Mouse (Mus musculus) hindbrain, embryonic 13.5 days (tissue): ENCODE measurements around the gene Ucma. TPM values are rescaled to one million over a fixed set of nuclear protein-coding genes. Genes with fewer than 3 reads are reported as not detected.

Source experiments
- ATAC-seq: fragments of 200-750 bp; cut with Nextera tagmentation; 2 replicates; pipeline ENCODE4 v1.8.0; 2017; ENCODE audit warnings: moderate TSS enrichment; ENCODE audit not compliant: low FRiP score
- H3K27ac ChIP-seq: fragments of 300-500 bp; sonication (generic); 2 replicates; pipeline ENCODE4 v1.5.1; 2015; ENCODE audit warnings: inconsistent platforms, mild to moderate bottlenecking, moderate library complexity
- H3K27me3 ChIP-seq: fragments of 300-500 bp; sonication (generic); 2 replicates; pipeline ENCODE4 v1.6.1; 2015; ENCODE audit warnings: mild to moderate bottlenecking, inconsistent platforms
- H3K36me3 ChIP-seq: fragments of 300-500 bp; sonication (generic); 2 replicates; pipeline ENCODE4 v1.6.1; 2015; ENCODE audit warnings: mild to moderate bottlenecking, inconsistent platforms
- H3K4me1 ChIP-seq: fragments of 300-500 bp; sonication (generic); replicated peaks from 2 replicates; pipeline ENCODE4 v1.6.1; 2015; ENCODE audit warnings: inconsistent platforms
- H3K4me2 ChIP-seq: fragments of 300-500 bp; sonication (generic); 2 replicates; pipeline ENCODE4 v1.6.1; 2015; ENCODE audit warnings: inconsistent platforms, mild to moderate bottlenecking, moderate library complexity
- H3K4me3 ChIP-seq: fragments of 300-500 bp; sonication (generic); 2 replicates; pipeline ENCODE4 v1.5.1; 2015; ENCODE audit warnings: mild to moderate bottlenecking, inconsistent platforms
- H3K9ac ChIP-seq: fragments of 300-500 bp; sonication (generic); 2 replicates; pipeline ENCODE4 v1.6.1; 2015; ENCODE audit warnings: mild to moderate bottlenecking, inconsistent platforms
- H3K9me3 ChIP-seq: fragments of 300-500 bp; sonication (generic); 2 replicates; pipeline ENCODE4 v1.6.1; 2016; ENCODE audit warnings: inconsistent platforms
- WGBS: fragments of 180-500 bp; shearing (Covaris S2); methylation state at CpG from one replicate; pipeline ENCODE4 v1.1.7; 2015; 5-methylcytosine and 5-hydroxymethylcytosine counted together
- polyA plus RNA-seq: library from polyadenylated mRNA; unstranded; fragments of >200 nt; fragmentation: Nextera tagmentation; extraction: Ambion mirVana; gene quantifications from 2 replicates; pipeline ENCODE4 v1.2.1, GENCODE M21; 2015

Gene Ucma
- polyA plus RNA-seq, 1 experiment from 2014 or later = 0.55 TPM

GRCm38 (mm10) chr2:5011898-5012490 lies 36.1 kb downstream of the Ucma start:
- Histone ChIP-seq H3K4me2 (peak overlapping the region; percentile 80), H3K4me1 (peaks cover 12% of the 10 kb centered on the region), H3K9me3 (no peaks in the 10 kb centered on the region), H3K27ac (no peak overlapping the region), H3K9ac (peak overlapping the region; percentile 65; the same call in 1 of the 2 replicates), H3K36me3 (peaks cover 9% of the 10 kb centered on the region; the same call in 1 of the 2 replicates), H3K4me3 (peak overlapping the region; percentile 58), H3K27me3 (no peaks in the 10 kb centered on the region)
- 18% methylated on average over 8 of the region's 8 CpGs for WGBS
- no peak for ATAC-seq

DNA sequence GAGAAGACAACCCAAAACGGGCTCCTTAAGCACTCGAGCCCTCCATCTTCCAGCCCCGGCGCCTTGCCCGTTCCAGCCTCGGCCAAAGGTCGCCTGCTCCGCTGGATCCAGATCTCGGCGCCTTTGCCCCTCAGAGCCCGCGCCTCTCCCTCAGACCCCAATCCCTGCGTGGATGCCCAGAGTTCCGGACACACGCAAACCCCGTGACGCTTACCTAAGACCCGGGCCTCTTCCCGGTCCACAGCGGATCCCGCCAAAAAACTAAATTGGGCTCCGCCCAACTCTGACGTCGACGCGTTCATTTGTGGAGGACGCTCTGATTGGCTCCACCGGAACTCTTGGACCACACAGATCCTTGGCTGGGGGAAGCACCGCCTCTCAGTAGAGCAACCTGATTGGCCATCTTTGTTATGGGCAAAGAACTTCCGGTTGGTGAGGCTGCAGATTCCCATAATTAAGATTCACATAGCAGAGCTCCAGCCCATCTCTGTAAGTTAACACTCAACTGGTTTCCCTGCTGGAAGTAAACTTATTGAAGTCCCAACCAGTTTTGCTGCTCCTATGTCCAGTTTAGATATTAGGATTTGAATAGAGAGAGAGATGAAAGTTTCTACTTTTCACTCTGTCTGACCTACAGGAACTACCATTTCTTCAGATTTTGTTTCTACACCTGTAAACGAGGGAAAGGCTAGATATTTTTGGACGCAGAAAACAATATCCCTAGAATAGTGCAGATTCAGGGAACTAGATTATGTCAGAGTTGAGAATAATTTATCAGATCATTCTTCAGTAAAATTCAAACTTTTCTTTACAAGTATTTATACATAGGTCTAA lies 36.8 kb downstream of the Ucma start, which contains the start of gene Mcm10:
TSS of gene Mcm10 (minus strand) at position 301 of the 834 bp plus-strand sequence.
- Histone ChIP-seq H3K4me2 (peak within 1 kb of the TSS; percentile 80), H3K4me3 (peak within 1 kb of the TSS; percentile 58), H3K27me3 (no peaks in the 10 kb centered on the region), H3K4me1 (peaks cover 12% of the 10 kb centered on the region), H3K36me3 (peaks cover 9% of the 10 kb centered on the region; the same call in 1 of the 2 replicates), H3K9ac (peak within 1 kb of the TSS; percentile 65; the same call in 1 of the 2 replicates), H3K9me3 (no peaks in the 10 kb centered on the region), H3K27ac (no peak within 1 kb of the TSS)
- peak; percentile 100 for ATAC-seq
- WGBS = 4% methylated on average over 32 of the region's 32 CpGs

DNA sequence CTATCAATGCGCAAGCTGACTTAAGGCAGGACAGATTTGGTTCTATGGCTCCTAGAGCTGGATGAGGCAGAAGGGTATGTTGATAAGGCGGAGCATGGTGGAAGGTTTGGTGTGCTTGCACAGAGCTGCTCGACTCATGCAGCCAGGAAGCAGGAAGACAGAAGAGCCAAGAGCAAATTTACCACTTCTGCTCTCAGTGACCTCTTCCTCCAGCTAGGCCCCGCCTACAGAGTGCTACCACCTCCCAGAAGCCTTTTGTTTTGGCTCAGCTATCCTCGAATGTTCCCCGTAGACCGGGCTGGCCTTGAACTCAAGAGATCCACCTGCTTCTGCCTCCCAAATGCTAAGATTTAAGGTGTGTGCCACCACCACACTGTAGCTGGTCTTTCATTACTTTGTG lies 38.7 kb downstream of the Ucma start:
- WGBS = 87% methylated on average over 7 of the region's 7 CpGs

DNA sequence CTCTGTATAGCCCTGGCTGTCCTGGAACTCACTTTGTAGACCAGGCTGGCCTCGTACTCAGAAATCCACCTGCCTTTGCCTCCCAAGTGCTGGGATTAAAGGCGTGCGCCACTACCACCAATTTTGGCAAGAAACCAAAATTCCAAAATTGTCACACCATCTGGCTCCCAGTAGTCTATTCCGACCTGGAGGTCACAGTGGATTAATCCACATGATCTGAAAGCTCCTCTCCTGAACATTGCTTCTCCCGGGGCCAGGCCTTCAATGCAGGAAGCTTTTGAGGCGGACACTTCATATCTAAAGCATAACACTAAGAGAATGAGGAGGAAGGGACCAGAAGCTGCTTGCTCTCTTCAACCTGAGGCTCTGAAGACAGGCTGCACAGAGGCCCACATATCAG lies 39.6 kb downstream of the Ucma start:
- H3K27ac ChIP-seq = no peak overlapping the region
- peaks cover 12% of the 10 kb centered on the region for H3K4me1 ChIP-seq
- no peak for ATAC-seq
- 85% methylated on average over 6 of the region's 6 CpGs for WGBS
- no peak overlapping the region for H3K9ac ChIP-seq
- H3K9me3 ChIP-seq = no peaks in the 10 kb centered on the region
- no peaks in the 10 kb centered on the region for H3K27me3 ChIP-seq
- no peak overlapping the region for H3K4me3 ChIP-seq
- no peaks in the 10 kb centered on the region for H3K36me3 ChIP-seq
- H3K4me2 ChIP-seq = no peak overlapping the region

More for the DNA sequence above, 38.7 kb downstream of the Ucma start:
- Histone ChIP-seq H3K27ac (no peak overlapping the region), H3K9me3 (no peaks in the 10 kb centered on the region), H3K36me3 (no peaks in the 10 kb centered on the region), H3K4me3 (no peak overlapping the region), H3K27me3 (no peaks in the 10 kb centered on the region), H3K9ac (no peak overlapping the region), H3K4me2 (no peak overlapping the region), H3K4me1 (peaks cover 12% of the 10 kb centered on the region)
- no peak for ATAC-seq

- Histone ChIP-seq H3K36me3 (no peaks in the 10 kb centered on the region), H3K4me2 (no peak overlapping the region), H3K4me1 (peaks cover 5% of the 10 kb centered on the region), H3K9ac (no peak overlapping the region), H3K4me3 (no peak overlapping the region), H3K9me3 (no peaks in the 10 kb centered on the region), H3K27ac (no peak overlapping the region), H3K27me3 (no peaks in the 10 kb centered on the region)
- no peak for ATAC-seq
- 95% methylated on average over 7 of the region's 7 CpGs for WGBS
These were observed 41.0 kb downstream of the Ucma start for GRCm38 (mm10) chr2:5016922-5017321.

DNA sequence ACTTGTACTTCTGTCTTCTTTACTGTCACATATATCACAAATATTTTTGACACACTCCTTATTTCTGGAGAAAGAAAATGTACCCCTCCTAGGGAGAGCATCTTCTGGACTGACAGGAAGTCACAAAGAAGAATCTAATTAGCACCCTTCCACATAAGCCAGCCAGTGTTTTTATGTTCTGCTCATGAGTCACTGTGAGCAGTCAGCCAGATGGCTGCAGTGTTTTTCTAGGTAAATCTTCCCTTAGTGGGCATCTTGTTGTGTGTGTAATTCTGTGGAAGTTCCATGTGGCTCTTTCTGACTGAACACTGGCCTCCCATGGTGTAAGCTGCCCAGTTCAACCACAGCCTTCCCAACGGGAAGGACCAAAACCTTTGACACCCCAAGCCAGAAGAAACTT lies 43.8 kb downstream of the Ucma start:
- no peak overlapping the region for H3K9ac ChIP-seq
- H3K4me1 ChIP-seq = no peaks in the 10 kb centered on the region
- H3K36me3 ChIP-seq = no peaks in the 10 kb centered on the region
- no peak for ATAC-seq
- no peak overlapping the region for H3K4me2 ChIP-seq
- WGBS = 64% methylated on average over 1 of the region's 1 CpGs
- H3K27ac ChIP-seq = no peak overlapping the region
- H3K9me3 ChIP-seq = no peaks in the 10 kb centered on the region
- no peaks in the 10 kb centered on the region for H3K27me3 ChIP-seq
- H3K4me3 ChIP-seq = no peak overlapping the region

DNA sequence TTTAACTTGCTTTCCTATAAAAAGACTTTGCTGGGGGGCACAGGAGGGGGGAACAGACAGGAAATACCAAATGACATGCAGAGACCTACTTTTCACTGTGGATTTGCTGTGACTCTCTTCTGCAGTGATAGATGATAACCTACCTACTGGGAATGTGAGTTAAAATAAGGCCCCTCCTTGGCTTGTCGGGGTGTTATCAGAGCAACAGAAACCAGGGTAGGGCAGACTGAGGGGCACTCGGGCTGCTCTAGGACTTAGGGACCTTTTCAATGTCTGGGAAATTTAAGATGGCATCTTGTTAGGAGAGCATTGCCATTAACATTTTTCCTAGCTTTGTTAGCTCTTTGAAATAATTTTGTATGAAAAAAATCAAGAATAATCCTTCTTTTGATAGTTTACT lies 47.4 kb downstream of the Ucma start:
- H3K36me3 ChIP-seq = no peaks in the 10 kb centered on the region
- ATAC-seq = no peak

GRCm38 (mm10) chr2:5023699-5024399 lies 47.9 kb downstream of the Ucma start:
- Histone ChIP-seq H3K4me1 (no peaks in the 10 kb centered on the region; the same call in 1 of the 2 replicates), H3K4me3 (no peak overlapping the region), H3K4me2 (no peak overlapping the region), H3K27ac (no peak overlapping the region), H3K9me3 (no peaks in the 10 kb centered on the region), H3K9ac (no peak overlapping the region), H3K36me3 (no peaks in the 10 kb centered on the region), H3K27me3 (no peaks in the 10 kb centered on the region)
- 85% methylated on average over 14 of the region's 14 CpGs for WGBS
- ATAC-seq = no peak

More for the DNA sequence above, 47.4 kb downstream of the Ucma start:
- Histone ChIP-seq H3K27ac (no peak overlapping the region), H3K4me1 (no peaks in the 10 kb centered on the region; the same call in 1 of the 2 replicates), H3K27me3 (no peaks in the 10 kb centered on the region), H3K4me2 (no peak overlapping the region), H3K9me3 (no peaks in the 10 kb centered on the region), H3K4me3 (no peak overlapping the region), H3K9ac (no peak overlapping the region)
- WGBS = 77% methylated on average over 2 of the region's 2 CpGs

- H3K9me3 ChIP-seq = no peaks in the 10 kb centered on the region
- WGBS = 43% methylated on average over 3 of the region's 4 CpGs
- no peaks in the 10 kb centered on the region; the same call in 1 of the 2 replicates for H3K4me1 ChIP-seq
- no peaks in the 10 kb centered on the region for H3K36me3 ChIP-seq
- H3K9ac ChIP-seq = no peak overlapping the region
- H3K27me3 ChIP-seq = no peaks in the 10 kb centered on the region
- no peak overlapping the region for H3K4me3 ChIP-seq
- H3K27ac ChIP-seq = no peak overlapping the region
- no peak overlapping the region for H3K4me2 ChIP-seq
- no peak for ATAC-seq
These were observed 49.3 kb downstream of the Ucma start for GRCm38 (mm10) chr2:5025162-5025733.

GRCm38 (mm10) chr2:5027057-5027456 lies 51.1 kb downstream of the Ucma start:
- Histone ChIP-seq H3K4me2 (no peak overlapping the region), H3K9me3 (no peaks in the 10 kb centered on the region), H3K27ac (no peak overlapping the region), H3K27me3 (no peaks in the 10 kb centered on the region), H3K4me1 (no peaks in the 10 kb centered on the region; the same call in 1 of the 2 replicates), H3K36me3 (no peaks in the 10 kb centered on the region), H3K9ac (no peak overlapping the region), H3K4me3 (no peak overlapping the region)
- ATAC-seq = no peak
- 57% methylated on average over 6 of the region's 6 CpGs for WGBS

GRCm38 (mm10) chr2:5028047-5028446 lies 52.1 kb downstream of the Ucma start:
- no peak overlapping the region for H3K27ac ChIP-seq
- H3K4me1 ChIP-seq = no peaks in the 10 kb centered on the region; the same call in 1 of the 2 replicates
- H3K9ac ChIP-seq = no peak overlapping the region
- no peaks in the 10 kb centered on the region for H3K9me3 ChIP-seq
- H3K4me2 ChIP-seq = no peak overlapping the region
- H3K4me3 ChIP-seq = no peak overlapping the region
- H3K36me3 ChIP-seq = no peaks in the 10 kb centered on the region
- ATAC-seq = no peak
- 86% methylated on average over 7 of the region's 7 CpGs for WGBS
- H3K27me3 ChIP-seq = no peaks in the 10 kb centered on the region

DNA sequence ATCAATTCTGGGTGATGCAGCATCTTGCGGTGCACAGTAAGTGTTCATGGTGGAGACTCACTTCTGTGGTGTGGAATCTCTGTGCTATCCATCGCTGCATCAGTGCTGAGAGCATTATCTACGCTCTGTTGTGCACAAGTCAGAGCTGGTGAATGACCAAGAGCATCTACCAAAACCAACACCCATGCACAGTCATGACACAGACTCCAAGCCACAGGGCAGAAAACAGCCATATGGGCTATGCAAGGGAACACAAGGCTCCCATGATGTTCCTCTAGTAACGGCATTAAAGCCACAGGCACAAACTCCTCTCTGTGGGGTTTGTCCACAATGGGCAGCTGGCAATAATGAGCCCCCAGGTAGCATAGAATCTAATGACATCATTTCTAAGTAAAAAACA lies 53.9 kb downstream of the Ucma start:
- ATAC-seq = no peak
- Histone ChIP-seq H3K4me1 (no peaks in the 10 kb centered on the region; the same call in 1 of the 2 replicates), H3K27ac (no peak overlapping the region), H3K9ac (no peak overlapping the region), H3K4me2 (no peak overlapping the region), H3K27me3 (no peaks in the 10 kb centered on the region), H3K36me3 (no peaks in the 10 kb centered on the region), H3K4me3 (no peak overlapping the region), H3K9me3 (no peaks in the 10 kb centered on the region)
- WGBS = 87% methylated on average over 4 of the region's 4 CpGs
